In genomic region chr5:43232149-43232479, GRCm38 (mm10) we compare ENCODE assay signal across 8 mouse cellular contexts. TPM values are rescaled to one million over a fixed set of nuclear protein-coding genes. Genes with fewer than 3 reads are reported as not detected.
A peak's percentile ranks its signal among the peaks of the same experiment; 100 is the strongest.
DNase-seq lines count a peak whose midpoint lies in the region; ATAC-seq lines count a peak whose summit lies in the region.

No protein-coding gene starts in this region.

- H3K27me3 ChIP-seq in erythroblast, embryonic 14.5 days (ENCODE audit: control insufficient read depth) = peaks cover 84% of the 10 kb centered on the region
- H3K27me3 ChIP-seq in neural tube, embryonic 11.5 days (ENCODE audit: control insufficient read depth, insufficient read depth, low read length) = no peaks in the 10 kb centered on the region
- H3K27me3 ChIP-seq in limb, embryonic 13.5 days = peaks cover 23% of the 10 kb centered on the region
- no peaks in the 10 kb centered on the region for H3K27me3 ChIP-seq in stomach, embryonic 14.5 days (ENCODE audit: control insufficient read depth, insufficient read depth, low read length)

- H3K9ac ChIP-seq in neural tube, embryonic 11.5 days (ENCODE audit: low read length) = peak overlapping the region; percentile 90
- peak overlapping the region; percentile 90 for H3K9ac ChIP-seq in limb, embryonic 13.5 days
- peak overlapping the region; percentile 90; the same call in 1 of the 2 replicates for H3K9ac ChIP-seq in stomach, embryonic 14.5 days (replicated peaks; ENCODE audit: low read depth, low read length)

- peak overlapping the region; percentile 86 for H3K4me2 ChIP-seq in neural tube, embryonic 11.5 days (ENCODE audit: low read depth)
- H3K4me2 ChIP-seq in limb, embryonic 13.5 days (replicated peaks) = peak overlapping the region; percentile 98
- peak overlapping the region; percentile 91 for H3K4me2 ChIP-seq in stomach, embryonic 14.5 days (replicated peaks; ENCODE audit: low read depth, low read length)

- no peak for ATAC-seq in erythroblast, adult 5-6 weeks (replicated peaks; ENCODE audit: low FRiP score, poor library complexity, severe bottlenecking)
- no peak for ATAC-seq in neural tube, embryonic 11.5 days (ENCODE audit: insufficient read depth, low FRiP score, low TSS enrichment)
- ATAC-seq in limb, embryonic 13.5 days (ENCODE audit: low FRiP score, low read depth) = no peak
- ATAC-seq in stomach, embryonic 14.5 days (ENCODE audit: insufficient number of reproducible peaks, insufficient read depth, low FRiP score, low read depth) = no peak

- H3K4me1 ChIP-seq in erythroblast, embryonic 14.5 days (ENCODE audit: control insufficient read depth) = peaks cover 25% of the 10 kb centered on the region
- H3K4me1 ChIP-seq in neural tube, embryonic 11.5 days (ENCODE audit: control insufficient read depth, insufficient read depth, low read length) = no peaks in the 10 kb centered on the region
- H3K4me1 ChIP-seq in limb, embryonic 13.5 days = peaks cover 8% of the 10 kb centered on the region
- 0 out of 2 replicates have a peak, but pooled peaks cover 2% of the 10 kb centered on the region for H3K4me1 ChIP-seq in stomach, embryonic 14.5 days (ENCODE audit: control insufficient read depth, insufficient read depth, low read length)

- intact Hi-C loops in left cerebral cortex, postnatal 36 days (cut with DNase I) = loop anchor here (10.0 kb wide), 3 partner anchors 817 to 1347 kb away; no protein-coding TSS in a partner anchor

- DNase-seq in neural tube, embryonic 11.5 days (ENCODE audit: low spot score) = no peak
- no peak for DNase-seq in neural tube, embryonic 10.5 days (ENCODE audit: extremely low spot score, low spot score)
- DNase-seq in left cerebral cortex, postnatal 36 days (ENCODE audit: low spot score in 2 of 2) = no peak
- no peak for DNase-seq in layer of hippocampus, postnatal 36 days

- WGBS in neural tube, embryonic 11.5 days = 4% methylated on average over 6 of the region's 6 CpGs
- WGBS in limb, embryonic 13.5 days = 2% methylated on average over 6 of the region's 6 CpGs
- 5% methylated on average over 6 of the region's 6 CpGs for WGBS in stomach, embryonic 14.5 days

- H3K9me3 ChIP-seq in erythroblast, embryonic 14.5 days (ENCODE audit: control insufficient read depth, low read length) = peaks cover 3% of the 10 kb centered on the region; the same call in 1 of the 2 replicates
- H3K9me3 ChIP-seq in neural tube, embryonic 11.5 days (ENCODE audit: control insufficient read depth, low read length) = no peaks in the 10 kb centered on the region
- H3K9me3 ChIP-seq in limb, embryonic 13.5 days = no peaks in the 10 kb centered on the region
- no peaks in the 10 kb centered on the region for H3K9me3 ChIP-seq in stomach, embryonic 14.5 days (ENCODE audit: control insufficient read depth, low read depth, low read length)

- H3K27ac ChIP-seq in neural tube, embryonic 11.5 days (ENCODE audit: low read depth, low read length) = no peak overlapping the region; the same call in 1 of the 2 replicates
- H3K27ac ChIP-seq in limb, embryonic 13.5 days = peak overlapping the region; percentile 92; the same call in 1 of the 2 replicates
- H3K27ac ChIP-seq in stomach, embryonic 14.5 days (ENCODE audit: low read length) = peak overlapping the region; percentile 95; the same call in 1 of the 2 replicates

- H3K36me3 ChIP-seq in erythroblast, embryonic 14.5 days (ENCODE audit: control insufficient read depth) = no peaks in the 10 kb centered on the region
- no peaks in the 10 kb centered on the region for H3K36me3 ChIP-seq in neural tube, embryonic 11.5 days (ENCODE audit: control insufficient read depth, insufficient read depth, low read length)
- H3K36me3 ChIP-seq in limb, embryonic 13.5 days = no peaks in the 10 kb centered on the region
- H3K36me3 ChIP-seq in stomach, embryonic 14.5 days (ENCODE audit: control insufficient read depth, insufficient read depth, low read length) = no peaks in the 10 kb centered on the region

- peak overlapping the region; percentile 67 for H3K4me3 ChIP-seq in erythroblast, embryonic 14.5 days (replicated peaks)
- peak overlapping the region; percentile 89 for H3K4me3 ChIP-seq in neural tube, embryonic 11.5 days (ENCODE audit: low read depth, low read length)
- H3K4me3 ChIP-seq in limb, embryonic 13.5 days = peak overlapping the region; percentile 91
- peak overlapping the region; percentile 84 for H3K4me3 ChIP-seq in stomach, embryonic 14.5 days (ENCODE audit: low read depth, low read length)

RNA-seq across cellular contexts. Expression of gene Cpeb2, which starts 0.9 kb away (rescaled TPM):
- polyA plus RNA-seq in erythroblast, embryonic 14.5 days (2012) = 0.03 and 0.07 TPM in 2 replicates
- total RNA-seq in erythroblast, adult 5-6 weeks (2015; ENCODE audit: low replicate concordance) = 3.3 and 12.1 TPM in 2 replicates
- total RNA-seq in erythroblast, adult 5-6 weeks (2017; ENCODE audit: low replicate concordance) = 1.8 and 2.0 TPM in 2 replicates
- 5.2 and 6.9 TPM in 2 replicates for polyA plus RNA-seq in neural tube, embryonic 11.5 days (2014; fragmentation: Nextera tagmentation; extraction: Ambion mirVana)
- polyA plus RNA-seq in limb, embryonic 13.5 days (2015; fragmentation: Nextera tagmentation; extraction: Ambion mirVana) = 1.7 and 2.7 TPM in 2 replicates
- 3.2 and 3.4 TPM in 2 replicates for polyA plus RNA-seq in stomach, embryonic 14.5 days (2014; fragmentation: Nextera tagmentation; extraction: Ambion mirVana)
- total RNA-seq in left cerebral cortex, postnatal 36 days (2021) = 10 to 100 TPM; 55.2 to 58.8 TPM
- total RNA-seq in layer of hippocampus, postnatal 36 days (2021) = 10 to 100 TPM; 47.0 to 48.6 TPM
